Mouse (Mus musculus) myocyte (in vitro differentiated cells): ENCODE results near the gene Tet3.

Experiments used
- CEBPB ChIP-seq: IDR thresholded peaks from 2 replicates; pipeline ENCODE4 v1.6.1; 2011; ENCODE audit warnings: mild to moderate bottlenecking, moderate library complexity; ENCODE audit not compliant: poor library complexity, insufficient read depth, severe bottlenecking
- E2F4 ChIP-seq: IDR thresholded peaks from one replicate; pipeline ENCODE4 v1.6.1; 2011; ENCODE audit warnings: mild to moderate bottlenecking, control low read depth, moderate library complexity; ENCODE audit not compliant: insufficient read depth
- MAX ChIP-seq: IDR thresholded peaks from one replicate; pipeline ENCODE4 v1.6.1; 2011; ENCODE audit warnings: low read depth, mild to moderate bottlenecking, control low read depth
- MYOD1 ChIP-seq, 3 experiments: IDR thresholded peaks; one replicate each; pipeline ENCODE4 v1.6.1; 2011; ENCODE audit warnings: control low read depth in 2 of 3, low read depth in 2 of 3, mild to moderate bottlenecking in 2 of 3, moderate library complexity in 1 of 3; ENCODE audit not compliant: insufficient read length in 2 of 3, control insufficient read depth in 1 of 3
- MYOG ChIP-seq, 3 experiments: IDR thresholded peaks; one replicate each; pipeline ENCODE4 v1.6.1; 2011; ENCODE audit warnings: control low read depth in 2 of 3, low read depth in 2 of 3, mild to moderate bottlenecking in 2 of 3; ENCODE audit not compliant: insufficient read length in 2 of 3, control insufficient read depth in 1 of 3, insufficient read depth in 1 of 3
- POLR2A ChIP-seq: IDR thresholded peaks from one replicate; pipeline ENCODE4 v1.6.1; 2011; ENCODE audit warnings: low read depth, mild to moderate bottlenecking, control low read depth, moderate library complexity; ENCODE audit not compliant: insufficient read length
- POLR2AphosphoS2 ChIP-seq: IDR thresholded peaks from one replicate; pipeline ENCODE4 v1.6.1; 2011; ENCODE audit warnings: low read depth, control low read depth; ENCODE audit not compliant: insufficient read length
- SRF ChIP-seq: IDR thresholded peaks from one replicate; pipeline ENCODE4 v1.6.1; 2011; ENCODE audit warnings: low read depth; ENCODE audit not compliant: control insufficient read depth, insufficient read length
- TCF12 ChIP-seq: IDR thresholded peaks from one replicate; pipeline ENCODE4 v1.6.1; 2011; ENCODE audit warnings: mild to moderate bottlenecking, control low read depth; ENCODE audit not compliant: poor library complexity, insufficient read depth, severe bottlenecking
- TCF3 ChIP-seq: IDR thresholded peaks from one replicate; pipeline ENCODE4 v1.6.1; 2011; ENCODE audit warnings: low read depth, control low read depth; ENCODE audit not compliant: insufficient read length
- USF1 ChIP-seq: IDR thresholded peaks from one replicate; pipeline ENCODE4 v1.6.1; 2011; ENCODE audit warnings: low read depth, mild to moderate bottlenecking, control low read depth, moderate library complexity

DNA sequence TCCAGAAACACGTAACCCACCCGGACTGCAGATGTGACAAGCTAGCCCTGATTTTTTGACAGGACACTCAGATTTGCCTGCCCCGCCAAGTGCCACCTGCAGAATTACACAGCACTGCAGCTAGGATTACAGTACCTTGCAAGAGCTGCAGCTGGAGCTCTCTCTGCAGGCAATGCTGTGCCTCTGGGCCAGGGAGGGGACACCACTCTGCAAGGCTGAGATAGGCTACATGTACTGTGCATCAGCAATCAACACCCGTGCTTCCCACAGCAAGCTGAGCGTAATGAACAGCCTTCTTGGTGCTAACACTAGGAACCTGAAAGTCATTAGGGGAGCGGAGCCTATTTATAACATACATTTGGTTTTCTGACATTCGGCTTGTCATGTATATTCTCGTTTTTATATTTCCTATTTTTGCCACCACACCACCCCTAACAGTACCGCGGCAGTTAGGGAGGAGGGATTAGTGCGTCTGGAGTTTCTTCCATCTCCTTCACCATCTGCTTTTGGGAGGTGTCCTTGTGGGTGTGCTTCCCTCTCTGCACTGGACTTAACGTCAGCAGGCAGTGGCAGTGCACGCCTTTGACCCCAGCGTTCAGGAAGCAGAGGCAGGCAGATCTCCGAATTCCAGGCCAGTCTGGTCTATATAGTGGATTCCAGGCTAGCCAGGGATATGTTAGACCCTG lies 63.2 kb downstream of the Tet3 start:
- no peak for TF ChIP-seq POLR2A
- no peak for TF ChIP-seq USF1
- TF ChIP-seq MYOG (IDR thresholded peaks at IDR 0.05; ENCODE audit: control insufficient read depth in 1 of 3, insufficient read depth in 1 of 3, insufficient read length in 2 of 3, low read depth in 2 of 3): no peak
- TF ChIP-seq MAX: no peak
- TF ChIP-seq TCF12: no peak
- TF ChIP-seq MYOD1 (IDR thresholded peaks at IDR 0.05; ENCODE audit: control insufficient read depth in 1 of 3, insufficient read length in 2 of 3, low read depth in 2 of 3): no peak
- no peak for TF ChIP-seq TCF3
- TF ChIP-seq CEBPB: no peak
- no peak for TF ChIP-seq SRF
- no peak for TF ChIP-seq POLR2AphosphoS2
- TF ChIP-seq E2F4: no peak
